Mouse (Mus musculus): ENCODE data around the gene Frmd8. TPM values are rescaled to one million over a fixed set of nuclear protein-coding genes. Genes with fewer than 3 reads are reported as not detected.
A peak's percentile ranks its signal among the peaks of the same experiment; 100 is the strongest.

Gene Frmd8
- polyA plus RNA-seq, 1 experiment from 2014 or later = 40.6 TPM

DNA sequence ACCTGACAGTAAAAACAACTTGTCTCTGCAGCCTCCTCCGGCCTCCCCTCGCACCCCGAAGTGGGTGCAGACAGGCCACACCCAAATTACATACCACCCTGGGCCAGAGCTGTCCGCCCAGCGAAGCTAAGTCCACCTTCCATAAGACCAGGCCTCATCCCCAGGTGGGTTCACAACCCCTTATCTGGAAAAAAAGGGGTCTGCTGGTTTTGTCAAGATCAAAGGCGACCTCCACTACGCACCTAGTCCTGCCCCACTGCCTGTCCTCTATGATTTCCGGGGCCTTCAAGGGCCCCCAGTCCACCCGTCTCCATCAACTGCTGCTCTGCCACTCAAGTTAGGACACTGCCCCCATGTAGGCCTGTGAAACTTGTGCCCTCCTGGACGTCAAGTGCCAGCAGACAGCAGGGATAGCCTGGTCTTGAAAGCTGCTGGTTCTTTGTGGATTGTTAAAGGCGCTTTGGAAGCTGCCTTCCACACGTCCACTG is 30.2 kb downstream of the Frmd8 start:
- peaks cover 100% of the 10 kb centered on the region for H3K4me1 ChIP-seq
- DNase-seq (ENCODE audit: low spot score) = no peak
- no peaks in the 10 kb centered on the region for H3K9me3 ChIP-seq
- H3K4me3 ChIP-seq = peak overlapping the region; percentile 56
- no peaks in the 10 kb centered on the region for H3K36me3 ChIP-seq
- peak overlapping the region; percentile 96 for H3K27ac ChIP-seq
- 56% methylated on average over 12 of the region's 12 CpGs for WGBS
- no peaks in the 10 kb centered on the region for H3K27me3 ChIP-seq (ENCODE audit: insufficient read depth, poor library complexity, severe bottlenecking)

- H3K36me3 ChIP-seq = no peaks in the 10 kb centered on the region
- peaks cover 93% of the 10 kb centered on the region for H3K4me1 ChIP-seq
- no peaks in the 10 kb centered on the region for H3K27me3 ChIP-seq (ENCODE audit: insufficient read depth, poor library complexity, severe bottlenecking)
- no peaks in the 10 kb centered on the region for H3K9me3 ChIP-seq
- peak overlapping the region; percentile 96 for H3K27ac ChIP-seq
- WGBS = 75% methylated on average over 30 of the region's 30 CpGs
- H3K4me3 ChIP-seq = peak overlapping the region; percentile 56
- no peak for DNase-seq (ENCODE audit: low spot score)
These were observed 31.0 kb downstream of the Frmd8 start for GRCm38 (mm10) chr19:5843781-5844691.

DNA sequence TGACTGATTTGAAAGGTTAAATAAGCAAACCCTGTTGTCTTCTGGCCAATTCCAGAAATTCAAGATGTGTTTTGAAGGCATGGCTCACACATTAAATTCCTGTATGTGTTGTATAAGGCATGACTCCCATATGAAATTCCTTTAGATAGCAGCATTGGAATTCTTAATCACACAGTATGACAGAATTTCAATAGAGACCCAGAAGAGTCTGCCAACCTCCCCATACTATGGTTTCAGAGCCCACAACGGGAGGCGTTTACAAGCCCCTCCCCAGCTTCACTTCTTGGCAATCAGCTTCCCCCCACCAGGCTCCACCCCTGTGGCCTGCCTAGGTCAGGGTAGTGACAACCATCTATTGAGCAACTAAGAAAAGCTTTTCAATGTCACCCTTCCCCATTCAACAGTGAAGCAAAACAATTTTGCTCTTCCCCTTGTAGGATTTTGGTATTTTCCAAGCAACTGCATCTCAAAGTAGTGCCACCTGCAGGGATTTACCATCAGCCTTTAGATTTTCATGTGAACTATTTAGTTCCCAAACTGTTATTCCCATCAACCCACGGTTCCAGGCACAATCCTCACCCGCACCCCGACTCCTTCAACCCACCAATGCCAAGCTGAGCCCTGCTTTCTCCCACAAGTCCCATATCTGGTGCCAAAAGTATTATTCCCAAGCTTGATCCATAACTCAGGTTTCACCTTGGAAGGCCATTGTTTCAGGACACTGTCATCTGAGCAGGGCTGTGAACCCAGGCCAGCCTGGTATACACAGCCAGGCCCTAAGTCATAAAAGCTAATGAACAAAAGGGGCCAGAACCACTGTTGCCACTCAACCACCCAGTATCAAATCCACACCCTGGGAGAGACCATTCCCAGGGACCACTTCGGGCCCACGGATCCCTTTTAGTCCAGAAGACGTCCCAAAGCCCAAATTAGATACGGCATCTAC is 32.0 kb downstream of the Frmd8 start:
- 77% methylated on average over 9 of the region's 9 CpGs for WGBS
- no peaks in the 10 kb centered on the region for H3K36me3 ChIP-seq
- no peaks in the 10 kb centered on the region for H3K27me3 ChIP-seq (ENCODE audit: insufficient read depth, poor library complexity, severe bottlenecking)
- peak overlapping the region; percentile 56; the same call in 1 of the 2 replicates for H3K4me3 ChIP-seq
- H3K27ac ChIP-seq = peak overlapping the region; percentile 96
- H3K4me1 ChIP-seq = peaks cover 83% of the 10 kb centered on the region
- no peak for DNase-seq (ENCODE audit: low spot score)
- H3K9me3 ChIP-seq = no peaks in the 10 kb centered on the region

- H3K27me3 ChIP-seq (ENCODE audit: insufficient read depth, poor library complexity, severe bottlenecking) = no peaks in the 10 kb centered on the region
- H3K9me3 ChIP-seq = no peaks in the 10 kb centered on the region
- DNase-seq (ENCODE audit: low spot score) = no peak
- peaks cover 83% of the 10 kb centered on the region for H3K4me1 ChIP-seq
- H3K4me3 ChIP-seq = no peak overlapping the region
- H3K36me3 ChIP-seq = no peaks in the 10 kb centered on the region
- WGBS = 76% methylated on average over 5 of the region's 5 CpGs
- H3K27ac ChIP-seq = peak overlapping the region; percentile 96; the same call in 1 of the 2 replicates
These were observed 32.9 kb downstream of the Frmd8 start for GRCm38 (mm10) chr19:5841999-5842784.

DNA sequence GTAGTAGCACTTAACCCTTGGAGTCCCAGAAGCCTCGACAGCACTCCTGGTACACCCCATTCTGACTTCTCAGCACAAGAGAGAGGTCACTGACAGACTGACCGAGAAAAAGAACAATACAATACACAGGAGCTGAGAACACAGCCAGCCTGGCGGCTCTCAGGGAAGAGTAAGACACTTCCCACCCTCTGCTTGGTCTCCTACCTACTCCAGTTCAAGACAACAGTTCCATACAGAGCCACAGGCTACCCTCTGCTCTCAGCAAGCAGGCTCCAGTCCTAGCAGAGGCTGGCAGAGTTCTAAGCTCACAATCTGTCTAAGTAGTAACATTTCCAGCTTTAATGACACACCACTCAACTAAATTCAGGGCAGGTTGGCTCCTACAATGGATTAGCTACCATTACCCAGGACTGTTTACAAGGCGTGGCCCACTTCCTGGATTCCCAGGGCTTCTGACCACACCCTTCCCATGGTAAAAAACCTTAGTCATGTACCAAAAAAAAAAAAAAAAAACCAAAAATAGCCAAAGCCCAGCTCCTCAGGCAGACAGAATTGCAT is 33.6 kb downstream of the Frmd8 start:
- DNase-seq (ENCODE audit: low spot score) = no peak
- H3K9me3 ChIP-seq = no peaks in the 10 kb centered on the region
- H3K27me3 ChIP-seq (ENCODE audit: insufficient read depth, poor library complexity, severe bottlenecking) = no peaks in the 10 kb centered on the region
- H3K4me1 ChIP-seq = peaks cover 80% of the 10 kb centered on the region
- WGBS = 59% methylated on average over 4 of the region's 4 CpGs
- H3K4me3 ChIP-seq = no peak overlapping the region
- peak overlapping the region; percentile 96; the same call in 1 of the 2 replicates for H3K27ac ChIP-seq
- H3K36me3 ChIP-seq = no peaks in the 10 kb centered on the region

DNA sequence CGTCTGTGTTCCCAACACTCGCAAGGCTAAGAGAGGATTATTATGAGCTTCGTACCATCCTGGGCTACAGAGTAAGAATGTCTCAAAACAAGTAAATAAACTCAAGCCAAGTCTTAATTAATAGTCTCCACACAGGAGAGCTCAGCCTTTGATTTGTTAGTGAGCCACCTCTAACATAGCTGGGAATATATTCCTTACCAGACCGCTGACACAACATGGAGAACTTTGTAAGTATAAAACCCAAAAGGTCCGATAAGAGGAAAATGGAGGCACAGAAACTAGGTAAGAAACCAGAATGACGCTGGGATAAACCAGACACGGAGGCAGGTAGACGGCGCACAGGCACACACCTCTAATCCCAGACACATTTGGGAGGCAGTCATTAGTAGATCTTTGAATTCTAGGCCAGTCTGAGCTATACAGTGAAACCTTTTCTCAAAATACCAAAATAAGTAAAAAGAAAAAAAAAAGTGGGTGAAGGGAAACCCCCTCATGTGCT is 34.1 kb downstream of the Frmd8 start:
- Histone ChIP-seq H3K4me1 (peaks cover 75% of the 10 kb centered on the region), H3K9me3 (no peaks in the 10 kb centered on the region), H3K36me3 (no peaks in the 10 kb centered on the region), H3K27me3 (ENCODE audit: insufficient read depth, poor library complexity, severe bottlenecking) (no peaks in the 10 kb centered on the region), H3K27ac (peak overlapping the region; percentile 43; the same call in 1 of the 2 replicates), H3K4me3 (no peak overlapping the region)
- no peak for DNase-seq (ENCODE audit: low spot score)
- 90% methylated on average over 9 of the region's 9 CpGs for WGBS

DNA sequence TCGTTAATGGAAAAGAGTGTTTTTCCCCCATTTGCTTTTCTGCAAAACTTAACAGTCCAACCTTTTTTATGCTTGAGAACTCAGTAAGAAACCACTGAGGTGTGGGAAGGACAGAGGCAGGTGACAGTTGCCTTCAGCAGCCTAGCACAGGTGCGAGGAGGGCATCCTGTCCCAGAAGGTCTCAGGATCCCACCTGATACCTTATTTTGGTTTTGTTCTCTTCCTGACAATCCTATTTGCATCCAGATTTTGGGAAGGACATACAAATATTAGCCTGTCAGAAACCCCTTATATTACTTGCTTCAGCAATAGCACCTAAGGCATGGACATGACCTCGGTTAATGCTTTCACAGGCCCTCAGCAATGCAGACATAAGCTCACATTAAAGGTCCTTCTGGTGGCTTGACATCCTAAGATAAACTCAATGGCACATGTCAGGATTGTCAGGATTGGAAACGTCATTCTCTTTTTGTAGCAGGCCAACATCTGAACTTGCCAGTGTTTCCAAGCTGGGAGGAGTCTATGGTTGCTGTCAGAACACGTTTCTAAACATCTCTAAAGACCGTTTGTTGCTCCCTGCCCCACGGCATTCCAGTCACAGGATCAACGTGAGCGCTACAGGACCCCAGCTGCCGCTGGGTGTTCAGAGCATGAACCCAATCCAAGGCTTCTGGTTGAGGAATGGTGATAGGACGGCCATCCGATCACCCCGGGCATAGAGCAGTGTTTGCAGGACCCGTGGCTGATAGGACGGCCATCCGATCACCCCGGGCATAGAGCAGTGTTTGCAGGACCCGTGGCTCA is 34.8 kb downstream of the Frmd8 start:
- peak overlapping the region; percentile 36; the same call in 1 of the 2 replicates for H3K27ac ChIP-seq
- DNase-seq (ENCODE audit: low spot score) = no peak
- no peak overlapping the region for H3K4me3 ChIP-seq
- 75% methylated on average over 18 of the region's 18 CpGs for WGBS
- peaks cover 68% of the 10 kb centered on the region for H3K4me1 ChIP-seq
- no peaks in the 10 kb centered on the region for H3K36me3 ChIP-seq
- no peaks in the 10 kb centered on the region for H3K27me3 ChIP-seq (ENCODE audit: insufficient read depth, poor library complexity, severe bottlenecking)
- H3K9me3 ChIP-seq = no peaks in the 10 kb centered on the region

GRCm38 (mm10) chr19:5839317-5840085 is 35.6 kb downstream of the Frmd8 start:
- Histone ChIP-seq H3K4me1 (peaks cover 61% of the 10 kb centered on the region), H3K9me3 (no peaks in the 10 kb centered on the region), H3K4me3 (no peak overlapping the region), H3K27me3 (ENCODE audit: insufficient read depth, poor library complexity, severe bottlenecking) (no peaks in the 10 kb centered on the region), H3K27ac (no peak overlapping the region), H3K36me3 (no peaks in the 10 kb centered on the region)
- DNase-seq (ENCODE audit: low spot score) = no peak
- WGBS = 80% methylated on average over 14 of the region's 14 CpGs

- 88% methylated on average over 4 of the region's 4 CpGs for WGBS
- peaks cover 54% of the 10 kb centered on the region for H3K4me1 ChIP-seq
These were observed 36.2 kb downstream of the Frmd8 start for GRCm38 (mm10) chr19:5838892-5839165.

DNA sequence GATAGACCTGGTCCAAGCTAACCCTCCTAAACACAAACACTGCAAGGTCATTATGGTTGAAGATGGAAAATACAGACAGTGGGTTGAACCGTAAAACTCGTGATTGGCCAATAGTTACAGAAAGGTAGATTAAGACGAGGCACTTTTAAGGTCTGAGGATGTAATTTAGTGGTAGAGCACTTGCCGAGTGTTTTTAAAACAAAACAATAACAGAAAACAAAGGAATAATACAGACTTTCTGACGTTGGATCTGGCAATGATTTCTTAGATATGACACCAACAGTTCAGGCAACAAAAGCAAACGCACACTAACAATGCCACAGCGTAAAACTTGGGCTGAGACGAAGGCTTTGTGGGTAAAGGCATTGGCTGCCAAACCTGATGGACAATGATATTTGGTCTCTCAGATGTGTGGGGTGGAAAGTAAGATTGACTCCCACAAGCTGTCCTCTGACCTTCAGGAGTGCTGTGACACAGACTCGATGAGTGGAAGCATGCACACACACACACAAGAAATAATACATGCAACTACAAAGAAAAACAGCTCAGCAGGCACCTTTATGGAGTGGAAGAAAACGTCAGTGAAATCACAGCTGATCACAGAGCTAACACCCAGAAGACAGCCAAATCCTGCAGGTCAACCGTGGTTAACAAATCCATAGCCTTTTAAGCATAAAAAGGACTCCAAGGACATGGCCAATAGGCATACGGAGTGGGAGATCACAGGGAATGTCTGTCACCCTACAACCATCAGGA is 36.8 kb downstream of the Frmd8 start:
- Histone ChIP-seq H3K4me1 (peaks cover 49% of the 10 kb centered on the region), H3K36me3 (no peaks in the 10 kb centered on the region), H3K4me3 (no peak overlapping the region), H3K27me3 (ENCODE audit: insufficient read depth, poor library complexity, severe bottlenecking) (no peaks in the 10 kb centered on the region), H3K9me3 (no peaks in the 10 kb centered on the region), H3K27ac (peak overlapping the region; percentile 23; the same call in 1 of the 2 replicates)
- DNase-seq (ENCODE audit: low spot score) = no peak
- WGBS = 81% methylated on average over 12 of the region's 12 CpGs

More at GRCm38 (mm10) chr19:5838892-5839165, 36.2 kb downstream of the Frmd8 start:
- H3K36me3 ChIP-seq = no peaks in the 10 kb centered on the region
- DNase-seq (ENCODE audit: low spot score) = no peak
- no peaks in the 10 kb centered on the region for H3K9me3 ChIP-seq
- H3K4me3 ChIP-seq = no peak overlapping the region
- H3K27ac ChIP-seq = peak overlapping the region; percentile 23; the same call in 1 of the 2 replicates
- no peaks in the 10 kb centered on the region for H3K27me3 ChIP-seq (ENCODE audit: insufficient read depth, poor library complexity, severe bottlenecking)

Measured in heart, embryonic 10.5 days (tissue).